Comparison of ENCODE assay signal across 8 mouse cellular contexts in genomic region chr7:28796562-28796975, GRCm38 (mm10). TPM values are rescaled to one million over a fixed set of nuclear protein-coding genes. Genes with fewer than 3 reads are reported as not detected.
DNase-seq lines count a peak whose midpoint lies in the region; ATAC-seq and TF ChIP-seq lines count a peak whose summit lies in the region.

No protein-coding gene starts in this region.

- peak; percentile 71 for DNase-seq in WW6 (ENCODE audit: low read depth, low spot score)
- DNase-seq in cerebellum, postnatal 25 days = peak; percentile 89 to 93
- peak; percentile 91 for DNase-seq in gastrocnemius, adult 2 months
- peak; percentile 75 for DNase-seq in left cerebral cortex, postnatal 36 days (ENCODE audit: low spot score in 2 of 2)
- peak; percentile 79 for DNase-seq in mesoderm, embryonic 11.5 days (ENCODE audit: low read depth, low spot score)
- DNase-seq in right cerebral cortex, postnatal 25 days = peak; percentile 74
- DNase-seq in yolk sac, embryonic 10.5 days (ENCODE audit: low spot score) = peak; percentile 68

- H3K9me3 ChIP-seq in hindbrain, embryonic 16.5 days (ENCODE audit: control insufficient read depth, low read length) = no peaks in the 10 kb centered on the region

- peak overlapping the region; percentile 60 for H3K4me3 ChIP-seq in gastrocnemius, adult 2 months
- H3K4me3 ChIP-seq in hindbrain, embryonic 16.5 days (ENCODE audit: low read length) = peak overlapping the region; percentile 8; the same call in 1 of the 2 replicates

- H3K27me3 ChIP-seq in hindbrain, embryonic 16.5 days (replicated peaks; ENCODE audit: control insufficient read depth, insufficient read depth, low read length) = no peaks in the 10 kb centered on the region

- whole genome bisulfite sequencing in hindbrain, embryonic 16.5 days = 14% methylated on average over 32 of the region's 32 CpGs

- intact Hi-C loops in gastrocnemius, adult 2 months (cut with DNase I) = loop anchor here (1.0 kb wide), 1 partner anchor 71 kb away; no protein-coding TSS in a partner anchor
- intact Hi-C loops in left cerebral cortex, postnatal 36 days (cut with DNase I) = loop anchor here (2.0 to 5.0 kb wide), 2 partner anchors 70 to 176 kb away; no protein-coding TSS in a partner anchor

- H3K9ac ChIP-seq in hindbrain, embryonic 16.5 days (ENCODE audit: low read depth, low read length) = peak overlapping the region; percentile 51

- ATAC-seq in hindbrain, embryonic 16.5 days = peak; percentile 65

- no peaks in the 10 kb centered on the region; the same call in 1 of the 2 replicates for H3K4me1 ChIP-seq in hindbrain, embryonic 16.5 days (ENCODE audit: control insufficient read depth, insufficient read depth, low read depth, low read length)

- peak overlapping the region; percentile 44 for H3K4me2 ChIP-seq in hindbrain, embryonic 16.5 days (ENCODE audit: low read length)

- peak; percentile 100; the same call in 1 of the 2 replicates for TF ChIP-seq CTCF in gastrocnemius, adult 2 months (IDR thresholded peaks at IDR 0.05)

- H3K27ac ChIP-seq in gastrocnemius, adult 2 months = peak overlapping the region; percentile 82
- no peak overlapping the region for H3K27ac ChIP-seq in hindbrain, embryonic 16.5 days (ENCODE audit: low read depth, low read length)

- no peaks in the 10 kb centered on the region for H3K36me3 ChIP-seq in hindbrain, embryonic 16.5 days (ENCODE audit: control insufficient read depth, insufficient read depth, low read length)

RNA-seq across cellular contexts. Expression of gene Rinl, which starts 7.8 kb away (rescaled TPM):
- total RNA-seq in gastrocnemius, adult 2 months (2021) = under 1 TPM; 0.71 to 0.89 TPM
- polyA plus RNA-seq in hindbrain, embryonic 16.5 days (2015; fragmentation: Nextera tagmentation; extraction: Ambion mirVana) = 2.8 and 2.9 TPM in 2 replicates
- total RNA-seq in left cerebral cortex, postnatal 36 days (2021) = 1 to 10 TPM; 2.3 to 3.1 TPM

RNA-seq across cellular contexts. Expression of gene Hnrnpl, which starts 11.8 kb away (rescaled TPM):
- total RNA-seq in gastrocnemius, adult 2 months (2021) = 100 to 1,000 TPM; 131 to 143 TPM
- polyA plus RNA-seq in hindbrain, embryonic 16.5 days (2015; fragmentation: Nextera tagmentation; extraction: Ambion mirVana) = 117 and 127 TPM in 2 replicates
- 100 to 1,000 TPM; 414 to 415 TPM for total RNA-seq in left cerebral cortex, postnatal 36 days (2021)

RNA-seq across cellular contexts. Expression of gene Ech1, which starts 28.4 kb away (rescaled TPM):
- total RNA-seq in gastrocnemius, adult 2 months (2021) = 100 to 1,000 TPM; 173 to 338 TPM
- 115 and 117 TPM in 2 replicates for polyA plus RNA-seq in hindbrain, embryonic 16.5 days (2015; fragmentation: Nextera tagmentation; extraction: Ambion mirVana)
- 10 to 100 TPM; 45.0 to 47.8 TPM for total RNA-seq in left cerebral cortex, postnatal 36 days (2021)

RNA-seq across cellular contexts. Expression of gene Nfkbib, which starts 29.3 kb away (rescaled TPM):
- 10 to 100 TPM; 27.1 to 31.3 TPM for total RNA-seq in gastrocnemius, adult 2 months (2021)
- polyA plus RNA-seq in hindbrain, embryonic 16.5 days (2015; fragmentation: Nextera tagmentation; extraction: Ambion mirVana) = 70.2 and 72.2 TPM in 2 replicates
- total RNA-seq in left cerebral cortex, postnatal 36 days (2021) = 10 to 100 TPM; 34.7 to 38.9 TPM

RNA-seq across cellular contexts. Expression of gene Sirt2, which starts 30.0 kb away (rescaled TPM):
- total RNA-seq in gastrocnemius, adult 2 months (2021) = 10 to 100 TPM; 91.0 to 92.5 TPM
- polyA plus RNA-seq in hindbrain, embryonic 16.5 days (2015; fragmentation: Nextera tagmentation; extraction: Ambion mirVana) = 128 and 130 TPM in 2 replicates
- 100 to 1,000 TPM; 142 to 169 TPM for total RNA-seq in left cerebral cortex, postnatal 36 days (2021)
